Mouse (Mus musculus): ENCODE data around the gene Nthl1. TPM values are rescaled to one million over a fixed set of nuclear protein-coding genes. Genes with fewer than 3 reads are reported as not detected.

Nthl1 gene
- polyA plus RNA-seq, 3 experiments from 2014 or later, result 2.0 to 4.8 (median 2.8) TPM

Other genes with a start within 250 kb of the Nthl1 start
- gene Rnps1, start 218.1 kb upstream of the Nthl1 start, polyA plus RNA-seq (2017; shearing (Covaris generic)), result 100 to 1,000 TPM; 118 to 138 (median 130) TPM
- 10 to 100 TPM; 52.4 to 61.7 (median 59.7) TPM for gene Eci1, start 206.0 kb upstream of the Nthl1 start, polyA plus RNA-seq (2017; shearing (Covaris generic))
- 1 to 10 TPM; 2.9 to 6.5 (median 4.8) TPM for gene Dnase1l2, start 189.6 kb upstream of the Nthl1 start, polyA plus RNA-seq (2017; shearing (Covaris generic))
- 10 to 100 TPM; 22.1 to 49.8 (median 23.6) TPM for gene E4f1, start 162.4 kb upstream of the Nthl1 start, polyA plus RNA-seq (2017; shearing (Covaris generic))
- 1 to 10 TPM; 3.5 to 6.9 (median 4.6) TPM for gene Pgp, start 162.3 kb upstream of the Nthl1 start, polyA plus RNA-seq (2017; shearing (Covaris generic))
- not detected for gene Bricd5, start 158.8 kb upstream of the Nthl1 start, polyA plus RNA-seq (2017; shearing (Covaris generic))
- 10 to 100 TPM; 14.0 to 14.9 (median 14.5) TPM for gene Mlst8, start 153.6 kb upstream of the Nthl1 start, polyA plus RNA-seq (2017; shearing (Covaris generic))
- gene Caskin1, start 144.1 kb upstream of the Nthl1 start, polyA plus RNA-seq (2017; shearing (Covaris generic)), result under 1 TPM in 2 of 3 experiments, not detected in 1; 0.16 to 0.23 TPM
- 10 to 100 TPM; 45.5 to 54.2 (median 53.7) TPM for gene Traf7, start 104.7 kb upstream of the Nthl1 start, polyA plus RNA-seq (2017; shearing (Covaris generic))
- 1 to 10 TPM; 1.1 to 6.5 (median 2.0) TPM for gene Rab26, start 98.5 kb upstream of the Nthl1 start, polyA plus RNA-seq (2017; shearing (Covaris generic))
- gene Pkd1, start 82.8 kb upstream of the Nthl1 start, polyA plus RNA-seq (2017; shearing (Covaris generic)), result 10 to 100 TPM in 2 of 3 experiments, 1 to 10 TPM in 1; 9.9 to 32.6 (median 22.6) TPM
- 10 to 100 TPM; 17.0 to 17.7 (median 17.1) TPM for gene Tsc2, start 50 bp upstream of the Nthl1 start, polyA plus RNA-seq (2017; shearing (Covaris generic))
- not detected for gene Slc9a3r2, start 17.6 kb downstream of the Nthl1 start, polyA plus RNA-seq (2017; shearing (Covaris generic))
- not detected for gene Npw, start 25.8 kb downstream of the Nthl1 start, polyA plus RNA-seq (2017; shearing (Covaris generic))
- 1 to 10 TPM; 4.1 to 5.8 (median 5.4) TPM for gene Zfp598, start 37.0 kb downstream of the Nthl1 start, polyA plus RNA-seq (2017; shearing (Covaris generic))
- 1 to 10 TPM in 2 of 3 experiments, under 1 TPM in 1; 0.51 to 5.4 (median 1.7) TPM for gene Syngr3, start 57.3 kb downstream of the Nthl1 start, polyA plus RNA-seq (2017; shearing (Covaris generic))
- 10 to 100 TPM; 10.2 to 18.4 (median 13.1) TPM for gene Gfer, start 63.5 kb downstream of the Nthl1 start, polyA plus RNA-seq (2017; shearing (Covaris generic))
- 1 to 10 TPM; 1.8 to 3.5 (median 2.7) TPM for gene Noxo1, start 63.6 kb downstream of the Nthl1 start, polyA plus RNA-seq (2017; shearing (Covaris generic))
- 10 to 100 TPM; 29.5 to 55.4 (median 32.2) TPM for gene Tbl3, start 75.0 kb downstream of the Nthl1 start, polyA plus RNA-seq (2017; shearing (Covaris generic))
- gene Rnf151, start 85.4 kb downstream of the Nthl1 start, polyA plus RNA-seq (2017; shearing (Covaris generic)), result not detected
- 100 to 1,000 TPM; 452 to 883 (median 453) TPM for gene Rps2, start 85.4 kb downstream of the Nthl1 start, polyA plus RNA-seq (2017; shearing (Covaris generic))
- 100 to 1,000 TPM; 234 to 249 (median 238) TPM for gene Ndufb10, start 91.8 kb downstream of the Nthl1 start, polyA plus RNA-seq (2017; shearing (Covaris generic))
- not detected for gene Rpl3l, start 95.1 kb downstream of the Nthl1 start, polyA plus RNA-seq (2017; shearing (Covaris generic))
- gene Msrb1, start 104.0 kb downstream of the Nthl1 start, polyA plus RNA-seq (2017; shearing (Covaris generic)), result 10 to 100 TPM; 27.2 to 34.4 (median 28.6) TPM
- not detected for gene Hs3st6, start 120.3 kb downstream of the Nthl1 start, polyA plus RNA-seq (2017; shearing (Covaris generic))
- not detected for gene Meiob, start 171.6 kb downstream of the Nthl1 start, polyA plus RNA-seq (2017; shearing (Covaris generic))
- gene Hagh, start 207.5 kb downstream of the Nthl1 start, polyA plus RNA-seq (2017; shearing (Covaris generic)), result 10 to 100 TPM; 24.3 to 30.5 (median 25.2) TPM
- 1 to 10 TPM; 1.4 to 2.3 (median 2.0) TPM for gene Fahd1, start 217.7 kb downstream of the Nthl1 start, polyA plus RNA-seq (2017; shearing (Covaris generic))
- not detected for gene Igfals, start 233.3 kb downstream of the Nthl1 start, polyA plus RNA-seq (2017; shearing (Covaris generic))